Mouse (Mus musculus): ENCODE measurements at regions not wholly inside any gene's neighbourhood (a gene's known extent, or its start where the extent isn't known, plus 50 kb on each side); places are given as distances from the start of the nearest gene placed in this dataset.

- WGBS = 74% methylated on average over 7 of the region's 7 CpGs
- TF ChIP-seq POLR2A (IDR thresholded peaks at IDR 0.05; ENCODE audit: borderline replicate concordance, extremely low read depth, insufficient read depth, insufficient read length) = no peak
- H3K4me1 ChIP-seq (ENCODE audit: control insufficient read depth, insufficient read depth, low read length) = no peaks in the 10 kb centered on the region
These were observed 171.9 kb upstream of the Tenm3 start for GRCm38 (mm10) chr8:49015701-49016100.

GRCm38 (mm10) chr8:49015200-49015599, 171.4 kb upstream of the Tenm3 start:
- no peaks in the 10 kb centered on the region for H3K27me3 ChIP-seq (ENCODE audit: control insufficient read depth, insufficient read depth, low read length)
- H3K4me2 ChIP-seq (replicated peaks; ENCODE audit: low read depth, low read length, severe bottlenecking) = no peak overlapping the region
- no peak for TF ChIP-seq POLR2A (IDR thresholded peaks at IDR 0.05; ENCODE audit: borderline replicate concordance, extremely low read depth, insufficient read depth, insufficient read length)
- 64% methylated on average over 8 of the region's 8 CpGs for WGBS
- H3K4me1 ChIP-seq (ENCODE audit: control insufficient read depth, insufficient read depth, low read length) = no peaks in the 10 kb centered on the region
- no peaks in the 10 kb centered on the region for H3K9me3 ChIP-seq (ENCODE audit: control insufficient read depth, low read length)
- peak; percentile 6 for DNase-seq (ENCODE audit: low spot score)
- ATAC-seq (ENCODE audit: low FRiP score, low read depth) = no peak
- no peak overlapping the region for H3K27ac ChIP-seq (replicated peaks; ENCODE audit: low read depth, low read length)
- no peaks in the 10 kb centered on the region for H3K36me3 ChIP-seq (ENCODE audit: control insufficient read depth, insufficient read depth, low read length)
- no peak overlapping the region for H3K4me3 ChIP-seq (replicated peaks; ENCODE audit: low read length)
- H3K9ac ChIP-seq (ENCODE audit: low read depth, low read length, severe bottlenecking) = no peak overlapping the region

More at GRCm38 (mm10) chr8:49015701-49016100, 171.9 kb upstream of the Tenm3 start:
- no peaks in the 10 kb centered on the region for H3K9me3 ChIP-seq (ENCODE audit: control insufficient read depth, low read length)
- H3K4me3 ChIP-seq (replicated peaks; ENCODE audit: low read length) = no peak overlapping the region
- H3K4me2 ChIP-seq (replicated peaks; ENCODE audit: low read depth, low read length, severe bottlenecking) = no peak overlapping the region
- H3K36me3 ChIP-seq (ENCODE audit: control insufficient read depth, insufficient read depth, low read length) = no peaks in the 10 kb centered on the region
- ATAC-seq (ENCODE audit: low FRiP score, low read depth) = no peak; the same call in 1 of the 2 replicates
- no peak overlapping the region for H3K9ac ChIP-seq (ENCODE audit: low read depth, low read length, severe bottlenecking)
- DNase-seq (ENCODE audit: low spot score) = peak; percentile 44
- no peak overlapping the region for H3K27ac ChIP-seq (replicated peaks; ENCODE audit: low read depth, low read length)
- H3K27me3 ChIP-seq (ENCODE audit: control insufficient read depth, insufficient read depth, low read length) = no peaks in the 10 kb centered on the region

- WGBS = 72% methylated on average over 11 of the region's 11 CpGs
- no peak for TF ChIP-seq POLR2A (IDR thresholded peaks at IDR 0.05; ENCODE audit: borderline replicate concordance, extremely low read depth, insufficient read depth, insufficient read length)
- no peak overlapping the region for H3K4me2 ChIP-seq (replicated peaks; ENCODE audit: low read depth, low read length, severe bottlenecking)
These were observed 162.7 kb upstream of the Tenm3 start for GRCm38 (mm10) chr8:49006236-49006965.

GRCm38 (mm10) chr8:48981667-48982066, 137.9 kb upstream of the Tenm3 start:
- ATAC-seq (ENCODE audit: low FRiP score, low read depth) = peak; percentile 60
- peak; percentile 35 for DNase-seq (ENCODE audit: low spot score)
- H3K4me2 ChIP-seq (replicated peaks; ENCODE audit: low read depth, low read length, severe bottlenecking) = no peak overlapping the region
- TF ChIP-seq POLR2A (IDR thresholded peaks at IDR 0.05; ENCODE audit: borderline replicate concordance, extremely low read depth, insufficient read depth, insufficient read length) = no peak
- WGBS = 21% methylated on average over 8 of the region's 8 CpGs
- no peak overlapping the region for H3K4me3 ChIP-seq (replicated peaks; ENCODE audit: low read length)
- no peak overlapping the region for H3K9ac ChIP-seq (ENCODE audit: low read depth, low read length, severe bottlenecking)
- H3K4me1 ChIP-seq (ENCODE audit: control insufficient read depth, insufficient read depth, low read length) = peaks cover 4% of the 10 kb centered on the region; the same call in 1 of the 2 replicates
- H3K36me3 ChIP-seq (ENCODE audit: control insufficient read depth, insufficient read depth, low read length) = no peaks in the 10 kb centered on the region
- no peak overlapping the region for H3K27ac ChIP-seq (replicated peaks; ENCODE audit: low read depth, low read length)
- H3K9me3 ChIP-seq (ENCODE audit: control insufficient read depth, low read length) = 0 out of 2 replicates have a peak, but pooled peaks cover 3% of the 10 kb centered on the region
- no peaks in the 10 kb centered on the region for H3K27me3 ChIP-seq (ENCODE audit: control insufficient read depth, insufficient read depth, low read length)

More at GRCm38 (mm10) chr8:49006236-49006965, 162.7 kb upstream of the Tenm3 start:
- H3K27ac ChIP-seq (replicated peaks; ENCODE audit: low read depth, low read length) = no peak overlapping the region
- no peaks in the 10 kb centered on the region for H3K36me3 ChIP-seq (ENCODE audit: control insufficient read depth, insufficient read depth, low read length)
- no peaks in the 10 kb centered on the region for H3K4me1 ChIP-seq (ENCODE audit: control insufficient read depth, insufficient read depth, low read length)
- H3K27me3 ChIP-seq (ENCODE audit: control insufficient read depth, insufficient read depth, low read length) = no peaks in the 10 kb centered on the region
- no peak overlapping the region for H3K9ac ChIP-seq (ENCODE audit: low read depth, low read length, severe bottlenecking)
- ATAC-seq (ENCODE audit: low FRiP score, low read depth) (no peak), DNase-seq (ENCODE audit: low spot score) (no peak)
- no peak overlapping the region for H3K4me3 ChIP-seq (replicated peaks; ENCODE audit: low read length)
- H3K9me3 ChIP-seq (ENCODE audit: control insufficient read depth, low read length) = no peaks in the 10 kb centered on the region

- Histone ChIP-seq H3K4me2 (replicated peaks; ENCODE audit: low read depth, low read length, severe bottlenecking) (no peak overlapping the region), H3K4me3 (replicated peaks; ENCODE audit: low read length) (no peak overlapping the region), H3K27ac (replicated peaks; ENCODE audit: low read depth, low read length) (no peak overlapping the region), H3K9me3 (ENCODE audit: control insufficient read depth, low read length) (0 out of 2 replicates have a peak, but pooled peaks cover 3% of the 10 kb centered on the region), H3K27me3 (ENCODE audit: control insufficient read depth, insufficient read depth, low read length) (no peaks in the 10 kb centered on the region), H3K36me3 (ENCODE audit: control insufficient read depth, insufficient read depth, low read length) (no peaks in the 10 kb centered on the region), H3K4me1 (ENCODE audit: control insufficient read depth, insufficient read depth, low read length) (peaks cover 4% of the 10 kb centered on the region; the same call in 1 of the 2 replicates), H3K9ac (ENCODE audit: low read depth, low read length, severe bottlenecking) (no peak overlapping the region)
- 60% methylated on average over 7 of the region's 7 CpGs for WGBS
- ATAC-seq (ENCODE audit: low FRiP score, low read depth) (no peak), DNase-seq (ENCODE audit: low spot score) (no peak)
- no peak for TF ChIP-seq POLR2A (IDR thresholded peaks at IDR 0.05; ENCODE audit: borderline replicate concordance, extremely low read depth, insufficient read depth, insufficient read length)
These were observed 137.0 kb upstream of the Tenm3 start for GRCm38 (mm10) chr8:48980755-48981154.

All from limb, embryonic 14.5 days (tissue).